Mouse (Mus musculus): ENCODE results near the gene Ptpn13.
A peak's percentile ranks its signal among the peaks of the same experiment; 100 is the strongest.

The Ptpn13 gene

GRCm38 (mm10) chr5:103422609-103423008 lies 2.4 kb upstream of the Ptpn13 start:
- DNase-seq (ENCODE audit: low read depth), result no peak

- DNase-seq (ENCODE audit: low read depth), result no peak
These were observed 1.6 kb upstream of the Ptpn13 start for GRCm38 (mm10) chr5:103423305-103423926.

- no peak for DNase-seq (ENCODE audit: low read depth)
These were observed 1.1 kb upstream of the Ptpn13 start for GRCm38 (mm10) chr5:103423927-103424315.

- no peak for DNase-seq (ENCODE audit: low read depth)
These were observed 505 bp downstream of the Ptpn13 start for GRCm38 (mm10) chr5:103425363-103426031.

GRCm38 (mm10) chr5:103426250-103426649 lies 1.3 kb downstream of the Ptpn13 start:
- no peak for DNase-seq (ENCODE audit: low read depth)

GRCm38 (mm10) chr5:103430986-103431385 lies 6.0 kb downstream of the Ptpn13 start:
- no peak for DNase-seq (ENCODE audit: low read depth)

GRCm38 (mm10) chr5:103431479-103431878 lies 6.5 kb downstream of the Ptpn13 start:
- no peak for DNase-seq (ENCODE audit: low read depth)

GRCm38 (mm10) chr5:103436039-103436944 lies 11.3 kb downstream of the Ptpn13 start:
- DNase-seq (ENCODE audit: low read depth), result no peak

- no peak for DNase-seq (ENCODE audit: low read depth)
These were observed 12.7 kb downstream of the Ptpn13 start for GRCm38 (mm10) chr5:103437714-103438113.

- no peak for DNase-seq (ENCODE audit: low read depth)
These were observed 14.2 kb downstream of the Ptpn13 start for GRCm38 (mm10) chr5:103439171-103439570.

- no peak for DNase-seq (ENCODE audit: low read depth)
These were observed 15.7 kb downstream of the Ptpn13 start for GRCm38 (mm10) chr5:103440418-103441276.

- no peak for DNase-seq (ENCODE audit: low read depth)
These were observed 16.7 kb downstream of the Ptpn13 start for GRCm38 (mm10) chr5:103441706-103442105.

GRCm38 (mm10) chr5:103442269-103442688 lies 17.3 kb downstream of the Ptpn13 start:
- no peak for DNase-seq (ENCODE audit: low read depth)

- DNase-seq (ENCODE audit: low read depth), result no peak
These were observed 17.9 kb downstream of the Ptpn13 start for GRCm38 (mm10) chr5:103442921-103443320.

GRCm38 (mm10) chr5:103445383-103445782 lies 20.4 kb downstream of the Ptpn13 start:
- DNase-seq (ENCODE audit: low read depth), result no peak

- DNase-seq (ENCODE audit: low read depth), result no peak
These were observed 22.9 kb downstream of the Ptpn13 start for GRCm38 (mm10) chr5:103447806-103448416.

GRCm38 (mm10) chr5:103448470-103448869 lies 23.5 kb downstream of the Ptpn13 start:
- no peak for DNase-seq (ENCODE audit: low read depth)

- DNase-seq (ENCODE audit: low read depth), result peak; percentile 18
These were observed 25.7 kb downstream of the Ptpn13 start for GRCm38 (mm10) chr5:103450663-103451062.

GRCm38 (mm10) chr5:103453361-103454140 lies 28.6 kb downstream of the Ptpn13 start:
- no peak for DNase-seq (ENCODE audit: low read depth)

GRCm38 (mm10) chr5:103456794-103457193 lies 31.8 kb downstream of the Ptpn13 start:
- no peak for DNase-seq (ENCODE audit: low read depth)

GRCm38 (mm10) chr5:103458411-103458810 lies 33.4 kb downstream of the Ptpn13 start:
- DNase-seq (ENCODE audit: low read depth), result no peak

All from 416B (cell line).